Mouse (Mus musculus) thymus, adult 2 months (tissue): ENCODE results near the gene Gtpbp1.

Source experiments
- CTCF ChIP-seq: fragments of 200-500 bp; IDR thresholded peaks from 2 replicates; pipeline ENCODE4 v1.5.1; 2012; ENCODE audit warnings: mild to moderate bottlenecking, control low read depth, low read length, moderate library complexity, borderline replicate concordance; ENCODE audit not compliant: control insufficient read depth, poor library complexity, insufficient read depth; ENCODE audit errors: extremely low read depth
- POLR2A ChIP-seq: fragments of 200-500 bp; IDR thresholded peaks from 2 replicates; pipeline ENCODE4 v1.6.1; 2012; ENCODE audit warnings: mild to moderate bottlenecking, low read length, control low read depth, moderate library complexity; ENCODE audit not compliant: control insufficient read depth, poor library complexity, insufficient read depth; ENCODE audit errors: extremely low read depth

GRCm38 (mm10) chr15:79733192-79733591, 42.5 kb downstream of the Gtpbp1 start:
- no peak for TF ChIP-seq POLR2A
- TF ChIP-seq CTCF, result no peak
